Comparison of ENCODE assay signal across 18 mouse cellular contexts in the genomic region with DNA sequence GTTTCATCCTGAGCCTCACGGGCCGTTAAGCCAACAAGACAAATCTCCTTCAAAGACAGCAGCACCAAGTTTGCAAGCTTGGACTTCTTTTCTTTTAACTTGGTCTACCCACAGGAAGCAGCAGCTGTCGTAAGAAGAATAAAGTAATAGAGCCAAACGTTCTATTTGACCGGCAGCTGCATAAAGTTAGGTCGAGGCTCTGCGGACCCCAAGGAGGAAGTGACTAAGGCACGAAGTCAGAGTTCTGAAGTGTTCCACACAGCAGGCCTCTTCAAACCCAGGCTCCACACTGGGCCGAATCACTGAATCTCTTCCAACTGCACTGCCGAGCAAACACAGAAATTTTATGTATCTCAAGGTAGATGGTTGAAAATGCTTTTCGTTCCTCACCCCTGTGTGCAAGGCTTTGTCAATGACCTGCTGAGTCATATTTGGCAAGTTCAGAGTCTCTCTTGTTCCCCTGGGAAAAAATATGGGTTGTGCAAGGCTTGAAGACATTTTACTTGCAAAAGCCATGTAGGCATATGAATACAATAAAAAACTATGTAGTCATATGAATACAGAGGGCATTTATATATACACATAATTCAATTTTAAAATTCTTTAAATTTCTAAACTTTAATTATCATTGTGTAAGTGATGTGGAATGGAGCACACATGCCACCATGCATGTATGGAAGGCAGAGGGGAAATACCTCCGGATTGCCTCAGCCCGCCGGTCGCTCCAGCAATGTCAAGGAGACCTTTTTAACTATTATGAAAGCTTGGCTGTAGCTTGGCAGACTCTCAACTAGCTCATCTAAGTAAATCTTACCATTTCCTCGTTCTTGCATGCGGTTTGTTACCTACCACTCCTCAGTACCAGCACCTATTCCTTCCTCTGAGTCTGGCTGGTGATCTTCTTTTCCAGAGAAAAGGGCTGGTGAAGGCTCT. TPM values are rescaled to one million over a fixed set of nuclear protein-coding genes. Genes with fewer than 3 reads are reported as not detected.
DNase-seq lines count a peak whose midpoint lies in the region; ATAC-seq and TF ChIP-seq lines count a peak whose summit lies in the region.
"Had no signal": no experiment of that assay in that cellular context is flagged by ENCODE, and none has a peak within 500 bp of the region (broad histone marks: within the 10 kb centered on the region; RNA-seq: fewer than 3 reads in every experiment).

No protein-coding gene starts in this region.

- H3K27me3 ChIP-seq in splenic B cell, adult 2 months (ENCODE audit: control insufficient read depth, insufficient read depth, low read length, poor library complexity, severe bottlenecking): no peaks in the 10 kb centered on the region
- no peaks in the 10 kb centered on the region for H3K27me3 ChIP-seq in midbrain, postnatal 0 days (ENCODE audit: insufficient read depth, low read length)
- H3K27me3 ChIP-seq: embryonic facial prominence, embryonic 13.5 days; heart, embryonic 15.5 days; hindbrain, embryonic 15.5 days; lung, embryonic 15.5 days had no signal

- no peaks in the 10 kb centered on the region for H3K36me3 ChIP-seq in splenic B cell, adult 2 months (ENCODE audit: control insufficient read depth, insufficient read depth, low read length, poor library complexity, severe bottlenecking)
- no peaks in the 10 kb centered on the region for H3K36me3 ChIP-seq in midbrain, postnatal 0 days (ENCODE audit: insufficient read depth, low read length)
- H3K36me3 ChIP-seq: embryonic facial prominence, embryonic 13.5 days; forebrain, embryonic 10.5 days; heart, embryonic 15.5 days; hindbrain, embryonic 15.5 days; liver, embryonic 12.5 days; lung, embryonic 15.5 days had no signal

- no peak overlapping the region for H3K4me2 ChIP-seq in midbrain, postnatal 0 days (ENCODE audit: low read depth, low read length, poor library complexity, severe bottlenecking)
- H3K4me2 ChIP-seq: embryonic facial prominence, embryonic 13.5 days; heart, embryonic 15.5 days; hindbrain, embryonic 15.5 days; liver, embryonic 12.5 days; lung, embryonic 15.5 days had no signal

- peak overlapping the region; percentile 87 for H3K27ac ChIP-seq in embryonic fibroblast, embryonic 13.5 days (ENCODE audit: insufficient read depth, low read length)
- no peak overlapping the region for H3K27ac ChIP-seq in midbrain, postnatal 0 days (ENCODE audit: low read depth, low read length)
- no peak overlapping the region for H3K27ac ChIP-seq in gastrocnemius, adult 2 months
- H3K27ac ChIP-seq: embryonic facial prominence, embryonic 13.5 days; forebrain, embryonic 10.5 days; heart, embryonic 15.5 days; hindbrain, embryonic 15.5 days; liver, embryonic 12.5 days; lung, embryonic 15.5 days had no signal

- H3K4me3 ChIP-seq in embryonic fibroblast, embryonic 13.5 days (ENCODE audit: insufficient read depth, low read length): no peak overlapping the region
- no peak overlapping the region for H3K4me3 ChIP-seq in midbrain, postnatal 0 days (ENCODE audit: low read depth, low read length)
- H3K4me3 ChIP-seq in gastrocnemius, adult 2 months: no peak overlapping the region
- H3K4me3 ChIP-seq: embryonic facial prominence, embryonic 13.5 days; forebrain, embryonic 10.5 days; heart, embryonic 15.5 days; hindbrain, embryonic 15.5 days; liver, embryonic 12.5 days; lung, embryonic 15.5 days had no signal

- H3K9me3 ChIP-seq in midbrain, postnatal 0 days (ENCODE audit: low read length): no peaks in the 10 kb centered on the region
- H3K9me3 ChIP-seq: embryonic facial prominence, embryonic 13.5 days; forebrain, embryonic 10.5 days; heart, embryonic 15.5 days; hindbrain, embryonic 15.5 days; liver, embryonic 12.5 days; lung, embryonic 15.5 days had no signal

- no peak for TF ChIP-seq POLR2A in embryonic fibroblast, embryonic 13.5 days (IDR thresholded peaks at IDR 0.05; ENCODE audit: low read depth, low read length)

- intact Hi-C loops in gastrocnemius, adult 2 months (cut with DNase I): no loop called here

- TF ChIP-seq CTCF in embryonic fibroblast, embryonic 13.5 days (IDR thresholded peaks at IDR 0.05; ENCODE audit: borderline replicate concordance, insufficient read depth, low read length): no peak
- no peak for TF ChIP-seq CTCF in midbrain, postnatal 0 days (IDR thresholded peaks at IDR 0.05)
- TF ChIP-seq CTCF in gastrocnemius, adult 2 months (IDR thresholded peaks at IDR 0.05): no peak

- no peak overlapping the region for H3K9ac ChIP-seq in midbrain, postnatal 0 days (replicated peaks; ENCODE audit: low read length, poor library complexity, severe bottlenecking)
- H3K9ac ChIP-seq: embryonic facial prominence, embryonic 13.5 days; heart, embryonic 15.5 days; hindbrain, embryonic 15.5 days; liver, embryonic 12.5 days; lung, embryonic 15.5 days had no signal

- DNase-seq in 3134 (ENCODE audit: extremely low read depth, insufficient read length, low spot score): peak; percentile 22
- DNase-seq in 3T3-L1 (ENCODE audit: low read depth, low spot score): peak; percentile 83
- peak; percentile 13 for DNase-seq in splenic B cell, adult 2 months (ENCODE audit: low read depth, low spot score)
- no peak for DNase-seq in midbrain, postnatal 0 days (ENCODE audit: low spot score)
- no peak for DNase-seq in gastrocnemius, adult 18-20 months (ENCODE audit: low spot score)
- DNase-seq in gastrocnemius, adult 2 months: no peak
- DNase-seq: cerebellum, adult 11-12 months; gastrocnemius, postnatal 36 days; kidney, adult 11 months; kidney, postnatal 36 days; retina, postnatal 1 day had no signal

- WGBS in midbrain, postnatal 0 days: 89% methylated on average over 17 of the region's 17 CpGs

- peaks cover 8% of the 10 kb centered on the region; the same call in 1 of the 2 replicates for H3K4me1 ChIP-seq in embryonic fibroblast, embryonic 13.5 days (ENCODE audit: control insufficient read depth, insufficient read depth, low read length)
- no peaks in the 10 kb centered on the region for H3K4me1 ChIP-seq in midbrain, postnatal 0 days (ENCODE audit: insufficient read depth, low read length)
- H3K4me1 ChIP-seq: embryonic facial prominence, embryonic 13.5 days; forebrain, embryonic 10.5 days; heart, embryonic 15.5 days; hindbrain, embryonic 15.5 days; liver, embryonic 12.5 days; lung, embryonic 15.5 days had no signal

- ATAC-seq in midbrain, postnatal 0 days (ENCODE audit: low FRiP score): no peak
- ATAC-seq: liver, embryonic 12.5 days had no signal

RNA-seq across cellular contexts. Expression of gene Sipa1l1, which starts 29.6 kb away (rescaled TPM):
- 38.0 and 40.3 TPM in 2 replicates for polyA plus RNA-seq in embryonic fibroblast, embryonic 13.5 days (2011; ENCODE audit: insufficient read length, low read depth, missing spikeins)
- total RNA-seq in midbrain, postnatal 0 days (2014; rRNA removed): 22.2 and 25.6 TPM in 2 replicates
- 6.2 and 7.1 TPM in 2 replicates for polyA plus RNA-seq in midbrain, postnatal 0 days (2015; fragmentation: Nextera tagmentation; extraction: Ambion mirVana)
- 1 to 10 TPM; 6.6 to 7.3 TPM for total RNA-seq in gastrocnemius, adult 18-20 months (2021)
- total RNA-seq in gastrocnemius, adult 2 months (2021): 10 to 100 TPM in 1 of 2 experiments, 1 to 10 TPM in 1; 7.4 to 10.6 TPM

Comparison
In these comparisons a context has a peak if more than half of its experiments do, and no peak if none do; other contexts are left out.
1. DNase-seq: peak in 3134 (single experiment), 3T3-L1 (single experiment) and splenic B cell, adult 2 months (single experiment); none in midbrain, postnatal 0 days (single experiment), gastrocnemius, adult 18-20 months (single experiment) and gastrocnemius, adult 2 months (single experiment).